Mouse (Mus musculus) midbrain, embryonic 10.5 days (tissue): ENCODE measurements at regions not wholly inside any gene's neighbourhood (a gene's known extent, or its start where the extent isn't known, plus 50 kb on each side); places are given as distances from the start of the nearest gene placed in this dataset.
A peak's percentile ranks its signal among the peaks of the same experiment; 100 is the strongest.

Experiments used
- DNase-seq: peaks from one replicate; pipeline ENCODE4 v3.0.0-alpha.2; 2017; ENCODE audit warnings: low spot score
- H3K27ac ChIP-seq: fragments of 300-500 bp; sonication (generic); replicated peaks from 2 replicates; pipeline ENCODE4 v1.5.1; 2016; ENCODE audit warnings: mild to moderate bottlenecking
- H3K27me3 ChIP-seq: fragments of 300-500 bp; sonication (generic); 2 replicates; pipeline ENCODE4 v1.6.1; 2016; ENCODE audit warnings: low read depth, mild to moderate bottlenecking; ENCODE audit not compliant: poor library complexity, severe bottlenecking
- H3K36me3 ChIP-seq: fragments of 300-500 bp; sonication (generic); 2 replicates; pipeline ENCODE4 v1.6.1; 2016; ENCODE audit warnings: mild to moderate bottlenecking, moderate library complexity
- H3K4me1 ChIP-seq: fragments of 300-500 bp; sonication (generic); 2 replicates; pipeline ENCODE4 v1.6.1; 2016
- H3K4me3 ChIP-seq: fragments of 300-500 bp; sonication (generic); 2 replicates; pipeline ENCODE4 v1.5.1; 2016; ENCODE audit warnings: mild to moderate bottlenecking, moderate library complexity
- H3K9me3 ChIP-seq: fragments of 300-500 bp; sonication (generic); replicated peaks from 2 replicates; pipeline ENCODE4 v1.6.1; 2016; ENCODE audit warnings: mild to moderate bottlenecking
- whole genome bisulfite sequencing: fragments of 180-500 bp; shearing (Covaris S2); methylation state at CpG from one replicate; pipeline ENCODE4 v1.1.7; 2016; 5-methylcytosine and 5-hydroxymethylcytosine counted together

- DNase-seq = peak; percentile 18
- H3K4me1 ChIP-seq = no peaks in the 10 kb centered on the region
- H3K4me3 ChIP-seq = no peak overlapping the region
- no peaks in the 10 kb centered on the region for H3K36me3 ChIP-seq
- no peaks in the 10 kb centered on the region for H3K27me3 ChIP-seq
- 6% methylated on average over 3 of the region's 3 CpGs for WGBS
- H3K9me3 ChIP-seq = no peaks in the 10 kb centered on the region
- H3K27ac ChIP-seq = no peak overlapping the region
Measured at GRCm38 (mm10) chr9:25655767-25656513, 174.6 kb downstream of the Eepd1 start.

GRCm38 (mm10) chr9:25656534-25656933, 175.2 kb downstream of the Eepd1 start:
- H3K9me3 ChIP-seq = no peaks in the 10 kb centered on the region
- H3K36me3 ChIP-seq = no peaks in the 10 kb centered on the region
- DNase-seq = no peak
- no peaks in the 10 kb centered on the region for H3K4me1 ChIP-seq
- no peaks in the 10 kb centered on the region for H3K27me3 ChIP-seq
- no peak overlapping the region for H3K4me3 ChIP-seq
- 91% methylated on average over 3 of the region's 3 CpGs for WGBS
- H3K27ac ChIP-seq = no peak overlapping the region

- Histone ChIP-seq H3K36me3 (no peaks in the 10 kb centered on the region), H3K27ac (no peak overlapping the region), H3K4me3 (no peak overlapping the region), H3K27me3 (no peaks in the 10 kb centered on the region), H3K9me3 (no peaks in the 10 kb centered on the region), H3K4me1 (no peaks in the 10 kb centered on the region)
- DNase-seq = no peak
- WGBS = 91% methylated on average over 4 of the region's 4 CpGs
Measured at GRCm38 (mm10) chr9:25683635-25684333, 202.4 kb downstream of the Eepd1 start.

GRCm38 (mm10) chr9:25693632-25694031, 212.3 kb downstream of the Eepd1 start:
- WGBS = 35% methylated on average over 5 of the region's 5 CpGs
- Histone ChIP-seq H3K27ac (no peak overlapping the region), H3K36me3 (no peaks in the 10 kb centered on the region)

GRCm38 (mm10) chr9:25695018-25695417, 213.7 kb downstream of the Eepd1 start:
- 11% methylated on average over 3 of the region's 3 CpGs for WGBS
- DNase-seq = peak; percentile 34

More at GRCm38 (mm10) chr9:25693632-25694031, 212.3 kb downstream of the Eepd1 start:
- H3K27me3 ChIP-seq = no peaks in the 10 kb centered on the region
- H3K9me3 ChIP-seq = no peaks in the 10 kb centered on the region
- no peak overlapping the region for H3K4me3 ChIP-seq
- H3K4me1 ChIP-seq = peaks cover 27% of the 10 kb centered on the region
- peak; percentile 58 for DNase-seq

GRCm38 (mm10) chr9:25713636-25714035, 232.3 kb downstream of the Eepd1 start:
- no peaks in the 10 kb centered on the region for H3K36me3 ChIP-seq
- no peaks in the 10 kb centered on the region for H3K27me3 ChIP-seq
- no peaks in the 10 kb centered on the region for H3K4me1 ChIP-seq
- no peaks in the 10 kb centered on the region for H3K9me3 ChIP-seq
- no peak overlapping the region for H3K27ac ChIP-seq
- DNase-seq = no peak
- H3K4me3 ChIP-seq = no peak overlapping the region

More at GRCm38 (mm10) chr9:25695018-25695417, 213.7 kb downstream of the Eepd1 start:
- Histone ChIP-seq H3K36me3 (no peaks in the 10 kb centered on the region), H3K9me3 (no peaks in the 10 kb centered on the region), H3K4me1 (peaks cover 27% of the 10 kb centered on the region), H3K4me3 (no peak overlapping the region), H3K27ac (peak overlapping the region; percentile 34; the same call in 1 of the 2 replicates), H3K27me3 (no peaks in the 10 kb centered on the region)

GRCm38 (mm10) chr9:25744162-25744561, 262.8 kb downstream of the Eepd1 start:
- WGBS = 68% methylated on average over 6 of the region's 6 CpGs
- no peak overlapping the region for H3K27ac ChIP-seq
- H3K9me3 ChIP-seq = no peaks in the 10 kb centered on the region
- H3K4me3 ChIP-seq = no peak overlapping the region
- no peaks in the 10 kb centered on the region for H3K36me3 ChIP-seq
- no peaks in the 10 kb centered on the region for H3K27me3 ChIP-seq
- no peak for DNase-seq
- H3K4me1 ChIP-seq = no peaks in the 10 kb centered on the region

- no peak overlapping the region for H3K27ac ChIP-seq
- no peaks in the 10 kb centered on the region for H3K27me3 ChIP-seq
- no peaks in the 10 kb centered on the region for H3K9me3 ChIP-seq
- no peak for DNase-seq
- H3K36me3 ChIP-seq = no peaks in the 10 kb centered on the region
- no peak overlapping the region for H3K4me3 ChIP-seq
- H3K4me1 ChIP-seq = no peaks in the 10 kb centered on the region
Measured at GRCm38 (mm10) chr9:25751138-25751537, 269.8 kb downstream of the Eepd1 start.

- no peak for DNase-seq
- H3K9me3 ChIP-seq = no peaks in the 10 kb centered on the region
- no peaks in the 10 kb centered on the region for H3K36me3 ChIP-seq
- no peaks in the 10 kb centered on the region for H3K27me3 ChIP-seq
- no peak overlapping the region for H3K4me3 ChIP-seq
- H3K4me1 ChIP-seq = no peaks in the 10 kb centered on the region
- H3K27ac ChIP-seq = no peak overlapping the region
- WGBS = 88% methylated on average over 3 of the region's 3 CpGs
Measured at GRCm38 (mm10) chr9:25773899-25774298, 292.6 kb downstream of the Eepd1 start.

- Histone ChIP-seq H3K9me3 (peaks cover 10% of the 10 kb centered on the region; the same call in 1 of the 2 replicates), H3K27ac (no peak overlapping the region), H3K27me3 (no peaks in the 10 kb centered on the region), H3K36me3 (no peaks in the 10 kb centered on the region), H3K4me1 (no peaks in the 10 kb centered on the region), H3K4me3 (no peak overlapping the region)
- 97% methylated on average over 1 of the region's 1 CpGs for WGBS
- no peak for DNase-seq
Measured at GRCm38 (mm10) chr9:25782631-25783030, 301.3 kb downstream of the Eepd1 start.

- no peaks in the 10 kb centered on the region for H3K9me3 ChIP-seq
- H3K27me3 ChIP-seq = no peaks in the 10 kb centered on the region
- WGBS = 89% methylated on average over 8 of the region's 8 CpGs
- DNase-seq = no peak
- H3K4me3 ChIP-seq = no peak overlapping the region
- H3K4me1 ChIP-seq = no peaks in the 10 kb centered on the region
- H3K27ac ChIP-seq = no peak overlapping the region
- H3K36me3 ChIP-seq = no peaks in the 10 kb centered on the region
Measured at GRCm38 (mm10) chr9:25795142-25795910, 314.0 kb downstream of the Eepd1 start.

GRCm38 (mm10) chr9:25809562-25809961, 328.2 kb downstream of the Eepd1 start:
- H3K4me3 ChIP-seq = no peak overlapping the region
- DNase-seq = no peak
- no peaks in the 10 kb centered on the region for H3K4me1 ChIP-seq
- H3K27ac ChIP-seq = no peak overlapping the region
- H3K9me3 ChIP-seq = no peaks in the 10 kb centered on the region
- H3K36me3 ChIP-seq = no peaks in the 10 kb centered on the region
- no peaks in the 10 kb centered on the region for H3K27me3 ChIP-seq

GRCm38 (mm10) chr9:25833295-25833694, 351.9 kb downstream of the Eepd1 start:
- H3K27ac ChIP-seq = no peak overlapping the region
- DNase-seq = no peak
- no peaks in the 10 kb centered on the region for H3K9me3 ChIP-seq
- H3K36me3 ChIP-seq = no peaks in the 10 kb centered on the region
- H3K4me1 ChIP-seq = no peaks in the 10 kb centered on the region
- H3K27me3 ChIP-seq = no peaks in the 10 kb centered on the region
- H3K4me3 ChIP-seq = no peak overlapping the region
